Mouse (Mus musculus) spleen, postnatal 10 days (tissue): Measurements from ENCODE around the gene B4galnt1.

Source experiments
- DNase-seq, 2 experiments: peaks; one replicate each; pipeline ENCODE4 v3.0.0; 2021 to 2022; ENCODE audit warnings: low spot score in 2 of 2

B4galnt1 gene

DNA sequence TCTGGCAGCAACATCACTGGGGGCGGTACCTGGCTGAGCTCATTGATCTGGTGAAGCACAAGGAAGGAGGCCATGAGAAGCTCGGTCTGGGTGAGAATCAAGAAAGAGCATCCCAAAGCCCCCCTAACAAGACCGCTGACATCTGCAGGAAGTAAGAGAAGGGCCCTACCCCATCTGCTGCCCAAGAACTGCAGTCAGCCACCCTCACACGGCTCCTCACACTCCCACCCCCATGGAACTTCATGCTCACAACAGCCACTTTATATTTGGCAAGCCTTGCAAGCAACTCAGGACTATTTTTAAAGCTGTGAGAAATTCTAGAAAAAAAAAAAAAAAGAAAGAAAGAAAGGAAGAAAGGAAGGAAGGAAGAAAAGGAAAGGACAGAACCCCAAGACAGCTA is 43.9 kb downstream of the B4galnt1 start:
- no peak for DNase-seq

DNA sequence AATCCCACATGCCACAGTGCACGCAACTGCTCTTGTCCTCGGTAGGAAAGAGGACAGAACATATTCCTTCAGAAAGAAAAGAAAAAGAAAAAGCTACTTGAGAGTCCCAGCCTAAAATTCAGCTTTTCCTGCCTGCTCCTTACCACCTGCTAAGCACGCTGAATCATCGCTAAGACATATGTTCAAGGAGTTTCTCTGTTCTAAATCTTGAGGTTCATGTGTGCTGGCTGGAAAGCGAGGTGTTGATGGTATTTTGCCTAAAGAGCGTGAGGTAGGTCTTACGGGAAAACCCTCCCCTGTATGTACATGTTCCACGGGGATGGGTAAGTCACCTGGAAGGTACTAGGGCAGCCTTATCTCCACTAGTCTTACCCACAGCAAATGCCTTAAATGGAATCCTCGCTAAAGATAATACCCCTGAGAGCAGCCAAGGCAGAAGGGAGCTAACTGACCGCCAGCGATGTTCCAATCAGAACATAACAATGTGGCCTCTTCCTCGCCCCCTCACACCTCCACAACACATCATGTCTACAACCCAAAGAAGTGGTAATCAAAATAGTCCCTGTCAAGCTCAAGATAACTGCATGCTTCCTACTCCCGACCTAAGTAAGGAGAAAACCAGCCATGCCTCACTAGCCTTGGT is 45.0 kb downstream of the B4galnt1 start:
- no peak for DNase-seq

DNA sequence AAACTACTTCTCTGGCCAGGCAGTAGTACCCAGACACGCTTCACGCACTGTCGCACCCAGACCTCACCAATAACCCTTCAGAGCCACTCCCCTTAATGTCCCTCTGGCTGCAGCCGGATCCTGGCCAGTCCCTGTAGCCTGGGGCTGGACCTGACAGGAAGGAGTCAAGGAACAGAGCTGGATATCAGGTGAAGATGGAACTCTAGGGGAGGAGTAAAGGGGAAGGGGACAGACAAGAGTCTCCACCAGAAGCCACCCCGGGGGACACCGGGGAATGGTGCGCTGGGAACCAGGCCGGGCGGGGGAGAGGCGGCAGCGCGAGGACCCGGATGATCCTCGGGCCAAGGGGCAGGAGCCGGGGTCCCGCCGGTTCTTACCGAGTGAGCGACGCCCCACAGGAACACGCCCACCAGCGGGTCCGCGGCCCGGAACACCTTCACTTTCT is 46.0 kb downstream of the B4galnt1 start:
- DNase-seq, result peak in 1 of 2 experiments; percentile 66

DNA sequence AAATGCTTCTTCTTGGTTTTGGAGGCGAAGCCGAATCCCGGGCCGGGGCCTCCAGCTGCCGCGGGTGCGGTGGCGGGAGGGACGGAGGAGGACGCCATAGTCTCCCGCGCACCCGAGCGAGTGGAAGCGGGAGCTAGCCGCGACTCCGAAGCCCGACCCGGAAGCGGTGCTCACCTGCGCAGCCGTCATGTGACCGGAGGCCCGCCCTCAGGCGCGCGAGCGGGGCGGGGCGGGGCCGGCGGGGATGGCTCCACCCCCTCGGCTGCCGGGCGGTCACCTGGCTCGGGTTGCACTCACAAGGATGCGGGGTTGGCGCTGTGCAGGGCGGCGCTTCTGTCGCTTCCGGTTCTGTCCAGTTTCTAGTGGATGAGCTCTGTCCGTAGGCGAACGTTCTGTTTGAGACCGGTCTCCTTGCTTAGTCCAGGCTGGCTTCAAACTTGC is 46.4 kb downstream of the B4galnt1 start, which contains the start of gene Pip4k2c:
TSS of gene Pip4k2c (minus strand) at position 172 of the 441 bp plus-strand sequence.
- peak; percentile 92 to 94 for DNase-seq

DNA sequence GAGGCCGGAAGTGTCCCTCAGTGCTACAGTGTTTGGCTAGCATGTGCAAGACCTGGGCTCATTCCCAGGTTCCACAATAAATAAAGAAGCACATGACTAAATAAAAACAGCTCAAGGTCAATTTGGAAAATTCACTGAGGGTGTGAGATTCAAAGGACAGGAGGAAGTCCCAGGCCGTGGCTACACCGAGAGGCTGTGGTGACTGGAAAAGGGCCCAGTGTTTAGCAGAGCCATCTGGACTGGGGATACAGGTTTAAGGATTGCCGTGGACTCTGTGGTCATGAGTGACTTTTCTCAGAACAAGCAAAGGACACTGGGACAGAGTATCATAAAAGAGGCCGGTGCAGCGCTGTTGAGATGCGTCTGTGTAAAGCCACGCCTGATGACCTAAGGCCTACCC is 48.2 kb downstream of the B4galnt1 start:
- no peak for DNase-seq

DNA sequence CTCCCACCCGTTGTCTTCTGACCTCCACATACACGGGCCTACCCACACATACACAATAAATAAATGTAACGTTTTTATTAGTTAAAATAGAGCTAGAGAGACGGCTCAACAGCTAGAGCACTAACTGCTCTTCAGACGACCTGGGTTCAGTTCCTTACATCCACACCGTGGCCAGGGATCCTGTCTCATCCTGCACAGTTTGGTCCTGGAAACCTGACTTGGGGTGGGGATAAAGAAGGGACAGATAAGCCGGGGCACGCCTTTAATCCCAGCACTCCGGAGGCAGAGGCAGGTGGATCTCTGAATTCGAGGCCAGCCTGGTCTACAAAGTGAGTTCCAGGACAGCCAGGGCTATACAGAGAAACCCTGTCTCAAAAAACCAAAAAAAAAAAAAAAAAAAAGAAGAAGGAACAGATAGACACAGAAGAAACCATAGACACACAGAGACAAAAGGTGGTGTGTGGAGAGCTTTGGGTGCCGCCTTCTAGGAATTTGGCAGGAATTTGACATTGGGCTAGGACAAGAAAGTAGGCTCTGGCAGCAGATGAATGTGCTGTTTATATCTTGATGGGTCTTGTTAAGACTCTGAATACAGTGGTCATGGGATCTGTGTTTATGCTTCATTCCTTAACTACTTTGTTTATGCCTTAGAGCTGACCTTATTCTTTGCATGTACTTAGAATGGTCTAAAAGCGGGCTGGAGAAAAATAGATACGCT is 48.8 kb downstream of the B4galnt1 start:
- DNase-seq, result no peak

DNA sequence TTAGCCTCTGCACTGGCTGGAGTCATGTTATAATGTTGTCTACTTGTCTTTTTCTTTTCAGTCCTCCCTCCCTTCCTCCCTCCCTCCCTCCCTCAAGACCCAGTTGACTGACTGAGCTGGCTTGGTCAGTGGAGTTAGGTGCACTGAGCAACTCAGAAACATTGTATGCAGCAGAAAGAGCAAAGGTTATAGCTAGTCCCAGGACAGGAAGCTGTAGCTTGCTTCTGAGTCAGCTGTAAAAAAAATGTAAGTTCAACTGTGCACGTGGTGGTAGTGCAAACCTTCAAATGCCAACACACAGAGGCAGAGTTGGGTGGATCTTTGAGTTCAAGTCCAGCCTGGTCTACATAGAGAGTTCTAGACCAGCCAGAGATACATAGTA is 49.4 kb downstream of the B4galnt1 start:
- no peak for DNase-seq

DNA sequence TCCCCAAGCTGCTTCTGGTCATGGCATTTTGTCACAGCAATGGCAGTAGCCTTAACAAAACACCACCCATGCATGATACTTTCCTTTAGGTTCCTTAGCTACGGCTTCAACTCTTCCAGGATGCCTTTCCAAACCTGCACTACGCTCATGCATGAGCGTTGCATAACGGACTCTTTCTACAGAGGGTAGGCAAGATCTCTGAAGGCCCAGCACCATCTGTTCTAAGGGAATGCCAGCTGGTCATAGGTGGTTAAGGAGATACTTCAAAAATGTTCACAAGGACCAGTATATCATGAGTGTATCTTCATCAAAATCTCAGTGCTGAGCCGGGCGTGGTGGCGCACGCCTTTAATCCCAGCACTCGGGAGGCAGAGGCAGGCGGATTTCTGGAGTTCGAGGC is 51.4 kb downstream of the B4galnt1 start:
- no peak for DNase-seq

DNA sequence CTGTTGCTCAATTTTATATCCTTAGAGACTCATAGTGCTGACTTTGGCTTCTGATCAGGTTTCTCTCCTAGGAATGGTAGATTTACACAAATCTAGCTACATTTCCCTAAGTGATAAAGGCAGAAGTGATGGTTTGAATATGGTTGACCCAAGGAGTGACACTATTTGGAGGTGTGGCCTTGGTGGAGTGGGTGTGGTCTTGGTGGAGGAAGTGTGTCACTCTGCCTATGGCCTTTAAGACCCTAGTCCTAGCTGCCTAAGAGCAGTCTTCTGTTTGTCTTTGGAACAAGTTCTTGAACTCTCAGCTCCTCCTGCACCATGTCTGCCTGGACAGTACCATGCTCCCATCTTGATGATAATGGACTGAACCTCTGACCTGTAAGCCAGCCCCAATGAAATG is 52.2 kb downstream of the B4galnt1 start:
- DNase-seq, result no peak

DNA sequence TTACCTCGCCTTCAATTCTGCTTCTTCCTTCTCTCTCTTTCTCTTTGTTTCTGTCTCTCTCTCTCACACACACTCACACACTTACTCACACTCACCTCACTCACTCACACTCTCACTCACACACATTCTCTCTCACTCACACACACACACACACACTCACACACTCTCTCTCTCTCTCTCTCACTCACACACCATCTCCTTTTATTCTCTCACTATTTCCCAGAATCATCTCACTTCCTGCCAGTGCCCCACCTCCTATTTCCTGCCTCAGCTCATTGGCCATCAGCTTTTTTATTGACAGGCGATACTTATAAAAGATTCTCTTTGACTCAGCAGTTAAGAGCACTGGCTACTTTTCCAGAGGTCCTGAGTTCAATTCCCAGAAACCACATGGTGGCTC is 53.3 kb downstream of the B4galnt1 start:
- no peak for DNase-seq
